In genomic region chr8:120334878-120335261, GRCm38 (mm10) we compare ENCODE assay signal across 8 mouse cellular contexts.
A peak's percentile ranks its signal among the peaks of the same experiment; 100 is the strongest.
DNase-seq lines count a peak whose midpoint lies in the region; ATAC-seq and TF ChIP-seq lines count a peak whose summit lies in the region.

No protein-coding gene starts in this region.

- no peaks in the 10 kb centered on the region for H3K27me3 ChIP-seq in lung, embryonic 16.5 days (ENCODE audit: control insufficient read depth, insufficient read depth, low read depth, low read length)
- H3K27me3 ChIP-seq in liver, embryonic 14.5 days (ENCODE audit: control insufficient read depth, insufficient read depth, low read length) = no peaks in the 10 kb centered on the region
- H3K27me3 ChIP-seq in stomach, postnatal 0 days (ENCODE audit: control insufficient read depth, insufficient read depth, low read length) = no peaks in the 10 kb centered on the region

- peak; percentile 51; the same call in 1 of the 2 replicates for ATAC-seq in lung, embryonic 16.5 days (ENCODE audit: low read depth)
- peak; percentile 27; the same call in 1 of the 2 replicates for ATAC-seq in liver, embryonic 14.5 days (ENCODE audit: insufficient read depth)
- ATAC-seq in stomach, postnatal 0 days (ENCODE audit: low FRiP score, low TSS enrichment) = no peak

- no peaks in the 10 kb centered on the region for H3K36me3 ChIP-seq in lung, embryonic 16.5 days (ENCODE audit: control insufficient read depth, insufficient read depth, low read length)
- H3K36me3 ChIP-seq in liver, embryonic 14.5 days (replicated peaks; ENCODE audit: control insufficient read depth, insufficient read depth, low read depth) = no peaks in the 10 kb centered on the region
- H3K36me3 ChIP-seq in stomach, postnatal 0 days (ENCODE audit: control insufficient read depth, insufficient read depth, low read length) = no peaks in the 10 kb centered on the region

- WGBS in lung, embryonic 16.5 days = 20% methylated on average over 5 of the region's 5 CpGs
- 15% methylated on average over 5 of the region's 5 CpGs for WGBS in liver, embryonic 14.5 days (ENCODE audit: insufficient replicate concordance)
- whole genome bisulfite sequencing in stomach, postnatal 0 days = 17% methylated on average over 5 of the region's 5 CpGs

- no peak for TF ChIP-seq EP300 in liver, embryonic 14.5 days (IDR thresholded peaks at IDR 0.05; ENCODE audit: low read depth)
- TF ChIP-seq EP300 in stomach, postnatal 0 days (optimal IDR thresholded peaks at IDR 0.05) = no peak

- no peak for TF ChIP-seq CTCF in liver, embryonic 14.5 days (IDR thresholded peaks at IDR 0.05; ENCODE audit: low read depth)
- TF ChIP-seq CTCF in stomach, postnatal 0 days (IDR thresholded peaks at IDR 0.05; ENCODE audit: low read depth) = no peak

- no peak overlapping the region for H3K4me2 ChIP-seq in lung, embryonic 16.5 days (ENCODE audit: low read depth, low read length)
- peak overlapping the region; percentile 68 for H3K4me2 ChIP-seq in liver, embryonic 14.5 days (ENCODE audit: low read depth)
- no peak overlapping the region; the same call in 1 of the 2 replicates for H3K4me2 ChIP-seq in stomach, postnatal 0 days (replicated peaks; ENCODE audit: low read depth)

- no peak overlapping the region for H3K4me3 ChIP-seq in lung, embryonic 16.5 days (ENCODE audit: low read length)
- H3K4me3 ChIP-seq in liver, embryonic 14.5 days (ENCODE audit: insufficient read depth in 1 of 2, low read depth in 2 of 2, low read length in 2 of 2) = no peak overlapping the region
- no peak overlapping the region for H3K4me3 ChIP-seq in stomach, postnatal 0 days (ENCODE audit: low read depth, low read length)

- peak overlapping the region; percentile 33; the same call in 1 of the 2 replicates for H3K9ac ChIP-seq in lung, embryonic 16.5 days (ENCODE audit: low read length)
- H3K9ac ChIP-seq in liver, embryonic 14.5 days (replicated peaks) = no peak overlapping the region
- H3K9ac ChIP-seq in stomach, postnatal 0 days (ENCODE audit: low read length) = no peak overlapping the region

- peak overlapping the region; percentile 62 for H3K27ac ChIP-seq in lung, embryonic 16.5 days (ENCODE audit: low read length)
- no peak overlapping the region for H3K27ac ChIP-seq in liver, embryonic 14.5 days
- H3K27ac ChIP-seq in stomach, postnatal 0 days (replicated peaks) = peak overlapping the region; percentile 65; the same call in 1 of the 2 replicates

- H3K9me3 ChIP-seq in lung, embryonic 16.5 days (ENCODE audit: control insufficient read depth, low read length) = no peaks in the 10 kb centered on the region
- no peaks in the 10 kb centered on the region for H3K9me3 ChIP-seq in liver, embryonic 14.5 days (ENCODE audit: control insufficient read depth, low read length)
- no peaks in the 10 kb centered on the region for H3K9me3 ChIP-seq in stomach, postnatal 0 days (ENCODE audit: control insufficient read depth, low read length)

- no peak for DNase-seq in lung, postnatal 25 days (ENCODE audit: low spot score)
- peak; percentile 71 for DNase-seq in brain, adult 2 months (ENCODE audit: low read depth, low spot score)
- peak; percentile 44 for DNase-seq in heart, postnatal 4 days
- no peak for DNase-seq in liver, embryonic 14.5 days (ENCODE audit: low read depth in 3 of 3, low spot score in 3 of 3)
- peak; percentile 36 for DNase-seq in stomach, postnatal 0 days (ENCODE audit: low spot score)
- DNase-seq in gastrocnemius, adult 8-10 months (ENCODE audit: low spot score in 2 of 2) = no peak
- DNase-seq in layer of hippocampus, adult 9-11 months = no peak

- H3K4me1 ChIP-seq in lung, embryonic 16.5 days (replicated peaks; ENCODE audit: control insufficient read depth, insufficient read depth, low read length) = peaks cover 24% of the 10 kb centered on the region
- H3K4me1 ChIP-seq in liver, embryonic 14.5 days (replicated peaks; ENCODE audit: control insufficient read depth in 2 of 2, insufficient read depth in 2 of 2, low read length in 1 of 2) = peaks cover 15 to 31% of the 10 kb centered on the region in 2 experiments
- peaks cover 6% of the 10 kb centered on the region; the same call in 1 of the 2 replicates for H3K4me1 ChIP-seq in stomach, postnatal 0 days (replicated peaks; ENCODE audit: control insufficient read depth, insufficient read depth)

Comparison
In these comparisons a context has a peak if more than half of its experiments do, and no peak if none do; other contexts are left out.
1. DNase-seq: peak in brain, adult 2 months (single experiment), heart, postnatal 4 days (single experiment) and stomach, postnatal 0 days (single experiment); none in lung, postnatal 25 days (single experiment), liver, embryonic 14.5 days (0 of 3), gastrocnemius, adult 8-10 months (0 of 2) and layer of hippocampus, adult 9-11 months (single experiment).